Comparison of ENCODE assay signal across 25 mouse cellular contexts in the genomic region with DNA sequence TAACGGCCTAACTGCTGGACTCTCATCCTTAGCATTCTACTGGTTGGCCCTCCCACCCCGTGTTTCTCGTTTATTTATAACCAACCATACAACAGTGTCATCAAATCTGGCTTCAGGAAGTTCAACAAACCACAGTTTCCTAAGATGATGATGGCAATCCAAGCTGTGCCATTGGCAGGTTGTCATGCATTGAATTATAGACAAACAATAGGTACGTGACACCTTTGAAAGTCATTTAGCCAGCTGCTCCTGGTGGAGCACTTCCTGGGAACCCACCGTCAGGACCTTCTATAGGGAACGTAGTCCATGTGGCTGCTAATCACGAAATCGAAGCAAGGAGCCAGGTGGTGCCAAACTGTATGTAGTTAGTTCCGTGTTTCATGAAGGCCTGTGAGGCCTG.
A peak's percentile ranks its signal among the peaks of the same experiment; 100 is the strongest.
DNase-seq lines count a peak whose midpoint lies in the region; ATAC-seq and TF ChIP-seq lines count a peak whose summit lies in the region.
"Had no signal": no experiment of that assay in that cellular context is flagged by ENCODE, and none has a peak within 500 bp of the region (broad histone marks: within the 10 kb centered on the region; RNA-seq: fewer than 3 reads in every experiment).

No protein-coding gene starts in this region.

- no peak overlapping the region for H3K9ac ChIP-seq in heart, adult 2 months (ENCODE audit: low read depth, low read length)
- H3K9ac ChIP-seq in heart, embryonic 12.5 days = no peak overlapping the region
- H3K9ac ChIP-seq in lung, embryonic 14.5 days = no peak overlapping the region
- H3K9ac ChIP-seq in heart, postnatal 0 days (replicated peaks; ENCODE audit: low read depth, low read length) = no peak overlapping the region
- no peak overlapping the region for H3K9ac ChIP-seq in hindbrain, embryonic 16.5 days (ENCODE audit: low read depth, low read length)
- H3K9ac ChIP-seq: embryonic facial prominence, embryonic 12.5 days; forebrain, embryonic 12.5 days; hindbrain, embryonic 12.5 days; limb, embryonic 12.5 days; liver, embryonic 12.5 days; neural tube, embryonic 12.5 days had no signal

- peak; percentile 96 for TF ChIP-seq EP300 in heart, adult 2 months (IDR thresholded peaks at IDR 0.05; ENCODE audit: insufficient read depth, low read depth, low read length)
- no peak for TF ChIP-seq EP300 in heart, postnatal 0 days (IDR thresholded peaks at IDR 0.05; ENCODE audit: low read depth)

- no peaks in the 10 kb centered on the region for H3K36me3 ChIP-seq in heart, adult 2 months (ENCODE audit: control insufficient read depth, insufficient read depth, low read length)
- no peaks in the 10 kb centered on the region for H3K36me3 ChIP-seq in heart, embryonic 12.5 days
- no peaks in the 10 kb centered on the region for H3K36me3 ChIP-seq in lung, embryonic 14.5 days (ENCODE audit: insufficient read depth)
- H3K36me3 ChIP-seq in heart, postnatal 0 days (replicated peaks; ENCODE audit: control insufficient read depth, insufficient read depth, low read length) = no peaks in the 10 kb centered on the region
- no peaks in the 10 kb centered on the region for H3K36me3 ChIP-seq in hindbrain, embryonic 16.5 days (ENCODE audit: control insufficient read depth, insufficient read depth, low read length)
- H3K36me3 ChIP-seq: embryonic facial prominence, embryonic 12.5 days; forebrain, embryonic 12.5 days; hindbrain, embryonic 12.5 days; limb, embryonic 12.5 days; liver, embryonic 12.5 days; neural tube, embryonic 12.5 days had no signal

- H3K79me2 ChIP-seq in heart, adult 2 months (replicated peaks; ENCODE audit: control insufficient read depth, insufficient read depth, low read length) = no peaks in the 10 kb centered on the region

- peaks cover 2% of the 10 kb centered on the region for H3K4me1 ChIP-seq in heart, adult 2 months (ENCODE audit: control insufficient read depth, insufficient read depth, low read length)
- peaks cover 8% of the 10 kb centered on the region for H3K4me1 ChIP-seq in heart, embryonic 12.5 days (replicated peaks)
- H3K4me1 ChIP-seq in lung, embryonic 14.5 days (ENCODE audit: insufficient read depth) = no peaks in the 10 kb centered on the region
- no peaks in the 10 kb centered on the region for H3K4me1 ChIP-seq in heart, postnatal 0 days (ENCODE audit: control insufficient read depth, insufficient read depth)
- H3K4me1 ChIP-seq in hindbrain, embryonic 16.5 days (ENCODE audit: control insufficient read depth, insufficient read depth, low read depth, low read length) = no peaks in the 10 kb centered on the region
- H3K4me1 ChIP-seq: embryonic facial prominence, embryonic 12.5 days; forebrain, embryonic 12.5 days; hindbrain, embryonic 12.5 days; limb, embryonic 12.5 days; liver, embryonic 12.5 days; neural tube, embryonic 12.5 days had no signal

- H3K4me3 ChIP-seq in heart, adult 2 months = no peak overlapping the region
- no peak overlapping the region for H3K4me3 ChIP-seq in heart, embryonic 12.5 days
- H3K4me3 ChIP-seq in lung, embryonic 14.5 days (ENCODE audit: low read depth, low read length) = no peak overlapping the region
- no peak overlapping the region for H3K4me3 ChIP-seq in heart, postnatal 0 days (ENCODE audit: low read depth, low read length)
- H3K4me3 ChIP-seq in hindbrain, embryonic 16.5 days (ENCODE audit: low read length) = no peak overlapping the region
- H3K4me3 ChIP-seq: embryonic facial prominence, embryonic 12.5 days; forebrain, embryonic 12.5 days; hindbrain, embryonic 12.5 days; limb, embryonic 12.5 days; liver, embryonic 12.5 days; neural tube, embryonic 12.5 days had no signal

- TF ChIP-seq CTCF in heart, adult 2 months (IDR thresholded peaks at IDR 0.05) = no peak
- no peak for TF ChIP-seq CTCF in lung, embryonic 14.5 days (IDR thresholded peaks at IDR 0.05; ENCODE audit: low read depth)
- TF ChIP-seq CTCF in heart, postnatal 0 days (IDR thresholded peaks at IDR 0.05; ENCODE audit: low read depth) = no peak

- 41% methylated on average over 9 of the region's 9 CpGs for WGBS in heart, adult 2 months
- WGBS in heart, embryonic 12.5 days = 76% methylated on average over 9 of the region's 9 CpGs
- 70% methylated on average over 9 of the region's 9 CpGs for WGBS in lung, embryonic 14.5 days
- 58% methylated on average over 9 of the region's 9 CpGs for WGBS in heart, postnatal 0 days
- WGBS in hindbrain, embryonic 16.5 days = 90% methylated on average over 9 of the region's 9 CpGs

- peak; percentile 48; the same call in 1 of the 2 replicates for TF ChIP-seq POLR2A in heart, adult 2 months (IDR thresholded peaks at IDR 0.05; ENCODE audit: insufficient read depth, low read depth, low read length)

- no peaks in the 10 kb centered on the region for H3K9me3 ChIP-seq in heart, embryonic 12.5 days (replicated peaks)
- H3K9me3 ChIP-seq in lung, embryonic 14.5 days (ENCODE audit: low read depth, low read length) = no peaks in the 10 kb centered on the region
- no peaks in the 10 kb centered on the region for H3K9me3 ChIP-seq in heart, postnatal 0 days (replicated peaks; ENCODE audit: control insufficient read depth, low read length)
- H3K9me3 ChIP-seq in hindbrain, embryonic 16.5 days (ENCODE audit: control insufficient read depth, low read length) = no peaks in the 10 kb centered on the region
- H3K9me3 ChIP-seq: embryonic facial prominence, embryonic 12.5 days; forebrain, embryonic 12.5 days; hindbrain, embryonic 12.5 days; limb, embryonic 12.5 days; liver, embryonic 12.5 days; neural tube, embryonic 12.5 days had no signal

- DNase-seq in heart, adult 2 months = peak; percentile 46 to 65
- peak; percentile 59 for DNase-seq in lung, embryonic 14.5 days
- DNase-seq in lung, postnatal 36 days = no peak
- peak; percentile 20 for DNase-seq in heart, postnatal 0 days (ENCODE audit: low spot score)
- peak; percentile 15 for DNase-seq in naive thymus-derived CD4-positive, alpha-beta T cell, adult 2 months (ENCODE audit: low read depth)
- DNase-seq in left cerebral cortex, postnatal 10 days (ENCODE audit: extremely low spot score in 1 of 2, low spot score in 2 of 2) = no peak
- DNase-seq: adrenal gland, postnatal 10 days; cerebellum, adult 2 months; cerebellum, postnatal 25 days; kidney, adult 9 months; lung, adult 2 months; lung, postnatal 4 days; midbrain, embryonic 14.5 days; retina, postnatal 1 day; right cerebral cortex, postnatal 25 days; thymus, postnatal 14 days had no signal

- H3K27me3 ChIP-seq in heart, adult 2 months (ENCODE audit: control insufficient read depth, insufficient read depth, low read length) = no peaks in the 10 kb centered on the region
- no peaks in the 10 kb centered on the region for H3K27me3 ChIP-seq in heart, embryonic 12.5 days (replicated peaks)
- no peaks in the 10 kb centered on the region for H3K27me3 ChIP-seq in lung, embryonic 14.5 days (ENCODE audit: insufficient read depth, low read length)
- no peaks in the 10 kb centered on the region for H3K27me3 ChIP-seq in heart, postnatal 0 days (ENCODE audit: control insufficient read depth, insufficient read depth, low read length)
- no peaks in the 10 kb centered on the region for H3K27me3 ChIP-seq in hindbrain, embryonic 16.5 days (replicated peaks; ENCODE audit: control insufficient read depth, insufficient read depth, low read length)
- H3K27me3 ChIP-seq: embryonic facial prominence, embryonic 12.5 days; forebrain, embryonic 12.5 days; hindbrain, embryonic 12.5 days; limb, embryonic 12.5 days; liver, embryonic 12.5 days; neural tube, embryonic 12.5 days had no signal

- no peak for ATAC-seq in heart, embryonic 12.5 days (ENCODE audit: insufficient number of reproducible peaks, low FRiP score)
- 0 out of 2 replicates have a peak, but pooled peaks have one; percentile 28 for ATAC-seq in lung, embryonic 14.5 days (ENCODE audit: insufficient read depth)
- ATAC-seq in heart, postnatal 0 days (ENCODE audit: insufficient read depth, low read depth) = no peak; the same call in 1 of the 2 replicates
- no peak for ATAC-seq in hindbrain, embryonic 16.5 days
- ATAC-seq: activated CD4-positive, CD25-positive, alpha-beta regulatory T cell, adult 4 months; liver, embryonic 12.5 days had no signal

- intact Hi-C loops in heart, adult 2 months (cut with DNase I) = no loop called here
- intact Hi-C loops in left cerebral cortex, postnatal 10 days (cut with DNase I) = no loop called here

- peak overlapping the region; percentile 77 for H3K27ac ChIP-seq in heart, adult 2 months
- no peak overlapping the region for H3K27ac ChIP-seq in heart, embryonic 12.5 days (ENCODE audit: poor library complexity, severe bottlenecking)
- H3K27ac ChIP-seq in lung, embryonic 14.5 days (ENCODE audit: low read depth) = no peak overlapping the region
- H3K27ac ChIP-seq in heart, postnatal 0 days (ENCODE audit: low read depth) = no peak overlapping the region
- no peak overlapping the region for H3K27ac ChIP-seq in hindbrain, embryonic 16.5 days (ENCODE audit: low read depth, low read length)
- H3K27ac ChIP-seq: embryonic facial prominence, embryonic 12.5 days; forebrain, embryonic 12.5 days; hindbrain, embryonic 12.5 days; limb, embryonic 12.5 days; liver, embryonic 12.5 days; neural tube, embryonic 12.5 days had no signal

- no peak overlapping the region for H3K4me2 ChIP-seq in heart, embryonic 12.5 days
- no peak overlapping the region for H3K4me2 ChIP-seq in lung, embryonic 14.5 days
- H3K4me2 ChIP-seq in heart, postnatal 0 days (ENCODE audit: low read depth, low read length) = no peak overlapping the region
- no peak overlapping the region for H3K4me2 ChIP-seq in hindbrain, embryonic 16.5 days (ENCODE audit: low read length)
- H3K4me2 ChIP-seq: embryonic facial prominence, embryonic 12.5 days; forebrain, embryonic 12.5 days; hindbrain, embryonic 12.5 days; limb, embryonic 12.5 days; liver, embryonic 12.5 days; neural tube, embryonic 12.5 days had no signal

Comparison
In these comparisons a context has a peak if more than half of its experiments do, and no peak if none do; other contexts are left out.
1. DNase-seq: peak in heart, adult 2 months (2 of 2), lung, embryonic 14.5 days (single experiment), heart, postnatal 0 days (single experiment) and naive thymus-derived CD4-positive, alpha-beta T cell, adult 2 months (single experiment); none in lung, postnatal 36 days (single experiment) and left cerebral cortex, postnatal 10 days (0 of 2).